Mouse (Mus musculus) limb, embryonic 12.5 days (tissue): Measurements from ENCODE around the gene Smarcd1. TPM values are rescaled to one million over a fixed set of nuclear protein-coding genes. Genes with fewer than 3 reads are reported as not detected.

Experiments used
- ATAC-seq: fragments of 200-750 bp; cut with Nextera tagmentation; 2 replicates; pipeline ENCODE4 v1.8.0; 2017; ENCODE audit warnings: low read depth, moderate TSS enrichment; ENCODE audit not compliant: insufficient number of reproducible peaks, insufficient read depth, low FRiP score, low TSS enrichment
- H3K27ac ChIP-seq: fragments of 300-500 bp; sonication (generic); 2 replicates; pipeline ENCODE4 v1.5.1; 2016; ENCODE audit warnings: mild to moderate bottlenecking, moderate library complexity
- H3K27me3 ChIP-seq: fragments of 300-500 bp; sonication (generic); 2 replicates; pipeline ENCODE4 v1.6.1; 2016; ENCODE audit warnings: mild to moderate bottlenecking, moderate library complexity
- H3K36me3 ChIP-seq: fragments of 300-500 bp; sonication (generic); 2 replicates; pipeline ENCODE4 v1.6.1; 2016; ENCODE audit warnings: mild to moderate bottlenecking, moderate library complexity
- H3K4me1 ChIP-seq: fragments of 300-500 bp; sonication (generic); replicated peaks from 2 replicates; pipeline ENCODE4 v1.6.1; 2016
- H3K4me2 ChIP-seq: fragments of 300-500 bp; sonication (generic); 2 replicates; pipeline ENCODE4 v1.6.1; 2016; ENCODE audit warnings: mild to moderate bottlenecking, moderate library complexity
- H3K4me3 ChIP-seq: fragments of 300-500 bp; sonication (generic); replicated peaks from 2 replicates; pipeline ENCODE4 v1.5.1; 2016; ENCODE audit warnings: mild to moderate bottlenecking
- H3K9ac ChIP-seq: fragments of 300-500 bp; sonication (generic); replicated peaks from 2 replicates; pipeline ENCODE4 v1.6.1; 2016; ENCODE audit warnings: mild to moderate bottlenecking, moderate library complexity
- H3K9me3 ChIP-seq: fragments of 300-500 bp; sonication (generic); 2 replicates; pipeline ENCODE4 v1.6.1; 2016; ENCODE audit warnings: mild to moderate bottlenecking, moderate library complexity
- WGBS: fragments of 180-500 bp; shearing (Covaris S2); methylation state at CpG from one replicate; pipeline ENCODE4 v1.1.7; 2016; 5-methylcytosine and 5-hydroxymethylcytosine counted together
- polyA plus RNA-seq: library from polyadenylated mRNA; unstranded; fragments of >200 nt; fragmentation: Nextera tagmentation; extraction: Ambion mirVana; gene quantifications from 2 replicates; pipeline ENCODE4 v1.2.1, GENCODE M21; 2016

Gene Smarcd1
- polyA plus RNA-seq: 71.3 and 74.9 TPM in 2 replicates

DNA sequence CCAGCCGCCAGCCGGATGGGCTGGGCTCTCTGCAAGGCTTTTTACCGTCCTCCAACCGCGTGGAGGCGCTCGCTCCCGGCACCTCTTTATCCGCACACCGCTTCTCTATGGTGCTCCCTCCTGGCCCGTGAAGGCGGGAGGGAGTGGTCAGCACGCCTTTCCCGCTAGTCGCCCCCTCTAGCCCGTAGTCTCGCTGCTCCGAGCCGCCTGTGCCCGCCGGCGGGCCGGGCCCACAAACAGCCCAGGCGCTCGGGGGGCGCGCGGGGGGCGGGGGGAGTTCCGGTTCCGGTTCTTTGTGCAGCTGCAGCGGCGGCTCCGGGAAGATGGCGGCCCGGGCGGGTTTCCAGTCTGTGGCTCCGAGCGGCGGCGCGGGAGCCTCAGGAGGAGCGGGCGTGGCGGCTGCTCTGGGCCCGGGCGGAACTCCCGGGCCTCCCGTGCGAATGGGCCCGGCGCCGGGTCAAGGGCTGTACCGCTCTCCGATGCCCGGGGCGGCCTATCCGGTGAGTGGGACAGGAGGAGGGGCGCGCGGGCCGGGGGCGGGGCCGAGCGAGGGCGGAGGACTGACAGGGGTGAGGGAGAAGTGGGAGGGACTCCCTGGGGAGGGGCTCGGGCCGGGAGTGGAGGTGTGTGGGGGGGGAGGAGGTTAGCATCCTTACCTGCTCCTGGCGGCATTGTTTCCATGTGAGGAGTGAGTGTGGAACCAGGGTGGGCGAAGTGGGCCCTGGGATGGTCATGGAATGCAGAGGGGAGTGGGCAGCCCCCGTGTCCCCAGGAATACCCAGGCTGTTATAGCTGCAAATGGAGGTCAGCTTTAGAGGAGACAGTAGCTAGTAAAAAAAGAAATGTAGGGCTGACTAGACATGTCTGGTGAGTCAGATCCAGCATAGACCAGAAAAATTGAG lies at the start of gene Smarcd1:
Gene Smarcd1 (plus strand): TSS at position 131 of the 902 bp plus-strand sequence.
- under 1% methylated on average over 70 of the region's 71 CpGs for WGBS
- Histone ChIP-seq H3K4me2 (peak within 1 kb of the TSS; percentile 83), H3K9ac (peak within 1 kb of the TSS; percentile 97), H3K27ac (peak within 1 kb of the TSS; percentile 97), H3K9me3 (no peaks in the 10 kb centered on the region), H3K27me3 (peaks cover 18% of the 10 kb centered on the region), H3K4me3 (peak within 1 kb of the TSS; percentile 75), H3K4me1 (peaks cover 27% of the 10 kb centered on the region), H3K36me3 (peaks cover 34% of the 10 kb centered on the region)
- ATAC-seq: peak; percentile 95

DNA sequence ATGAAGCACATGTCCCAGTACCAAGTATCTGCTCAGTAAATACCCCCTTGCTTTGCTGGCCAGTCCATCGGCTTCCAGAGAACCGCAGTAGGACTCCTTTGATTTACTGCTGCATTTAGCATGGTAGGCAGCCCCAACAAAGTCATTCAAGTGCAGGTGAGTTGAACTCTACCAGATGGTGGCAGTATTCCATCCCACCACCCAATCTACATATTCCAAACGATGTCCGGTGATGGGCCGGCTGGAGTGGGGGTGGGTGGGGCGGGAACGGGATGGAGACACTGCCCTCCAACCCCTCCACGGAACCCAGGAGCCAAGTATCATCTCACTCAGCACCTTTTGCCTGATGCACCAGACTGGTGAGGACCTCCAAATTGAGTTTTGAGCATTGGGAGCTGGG lies 48.6 kb upstream of the Smarcd1 start:
- H3K4me2 ChIP-seq: peak overlapping the region; percentile 51
- H3K4me1 ChIP-seq: peaks cover 35% of the 10 kb centered on the region
- H3K4me3 ChIP-seq: peak overlapping the region; percentile 29
- no peaks in the 10 kb centered on the region for H3K9me3 ChIP-seq
- no peaks in the 10 kb centered on the region for H3K36me3 ChIP-seq
- 2% methylated on average over 8 of the region's 8 CpGs for WGBS
- no peak for ATAC-seq
- H3K27me3 ChIP-seq: peaks cover 49% of the 10 kb centered on the region
- no peak overlapping the region for H3K27ac ChIP-seq
- 0 out of 2 replicates have a peak overlapping the region, but pooled peaks have one; percentile 45 for H3K9ac ChIP-seq

DNA sequence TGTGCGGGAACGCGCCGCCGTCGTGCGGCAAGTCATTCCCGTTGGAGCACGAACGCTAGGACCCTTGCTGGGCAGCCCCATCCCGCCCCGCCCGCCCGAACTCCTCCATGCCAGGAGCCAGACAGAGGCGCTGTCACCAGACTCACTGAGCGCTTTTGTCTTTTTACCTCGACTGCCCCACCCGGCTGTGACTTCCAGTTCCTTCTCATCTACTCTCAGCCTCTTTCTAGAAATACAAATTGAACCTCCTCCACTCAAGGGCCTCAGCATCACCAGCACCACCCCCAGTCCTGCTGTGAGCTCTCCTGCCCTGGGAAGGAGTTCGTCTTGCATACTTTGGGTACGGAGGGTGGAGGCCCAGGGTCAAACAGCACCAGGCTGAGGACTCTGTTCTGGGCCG lies 48.1 kb upstream of the Smarcd1 start:
- Histone ChIP-seq H3K4me2 (peak overlapping the region; percentile 51), H3K27ac (no peak overlapping the region), H3K4me3 (peak overlapping the region; percentile 29), H3K9ac (peak overlapping the region; percentile 45; the same call in 1 of the 2 replicates), H3K9me3 (no peaks in the 10 kb centered on the region), H3K36me3 (no peaks in the 10 kb centered on the region), H3K4me1 (peaks cover 30% of the 10 kb centered on the region), H3K27me3 (peaks cover 49% of the 10 kb centered on the region)
- ATAC-seq: no peak
- 2% methylated on average over 21 of the region's 21 CpGs for WGBS

- WGBS: 42% methylated on average over 9 of the region's 9 CpGs
- no peak overlapping the region for H3K9ac ChIP-seq
Measured at GRCm38 (mm10) chr15:99655956-99656355, 46.0 kb upstream of the Smarcd1 start.

DNA sequence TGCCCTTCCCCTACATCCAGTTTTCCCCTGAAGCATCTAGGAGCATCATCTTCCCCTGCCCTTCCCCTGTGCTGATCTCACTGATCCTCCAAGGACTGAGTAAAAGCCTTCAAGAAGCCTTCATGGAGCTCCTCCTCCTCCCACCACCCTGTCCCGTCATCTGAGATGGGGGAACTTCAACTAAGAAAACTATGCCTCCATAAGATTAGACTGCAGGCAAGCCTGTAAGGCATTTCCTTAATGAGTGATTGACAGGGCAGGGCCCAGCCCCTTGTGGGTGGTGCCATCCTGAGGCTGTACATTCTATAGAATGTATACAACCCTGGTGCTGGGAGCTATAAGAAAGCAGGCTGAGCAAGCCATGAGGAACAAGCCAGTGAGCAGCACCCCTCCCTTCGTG lies 43.5 kb upstream of the Smarcd1 start:
- H3K27ac ChIP-seq: no peak overlapping the region
- H3K27me3 ChIP-seq: peaks cover 41% of the 10 kb centered on the region
- H3K4me3 ChIP-seq: no peak overlapping the region
- H3K36me3 ChIP-seq: no peaks in the 10 kb centered on the region
- 50% methylated on average over 2 of the region's 2 CpGs for WGBS
- H3K4me2 ChIP-seq: no peak overlapping the region
- no peak overlapping the region for H3K9ac ChIP-seq
- peaks cover 14% of the 10 kb centered on the region for H3K4me1 ChIP-seq
- no peaks in the 10 kb centered on the region for H3K9me3 ChIP-seq
- no peak for ATAC-seq

More at GRCm38 (mm10) chr15:99655956-99656355, 46.0 kb upstream of the Smarcd1 start:
- H3K27me3 ChIP-seq: peaks cover 49% of the 10 kb centered on the region
- H3K27ac ChIP-seq: no peak overlapping the region
- no peaks in the 10 kb centered on the region for H3K36me3 ChIP-seq
- no peaks in the 10 kb centered on the region for H3K9me3 ChIP-seq
- no peak overlapping the region for H3K4me2 ChIP-seq
- no peak overlapping the region for H3K4me3 ChIP-seq
- ATAC-seq: no peak
- H3K4me1 ChIP-seq: peaks cover 10% of the 10 kb centered on the region

DNA sequence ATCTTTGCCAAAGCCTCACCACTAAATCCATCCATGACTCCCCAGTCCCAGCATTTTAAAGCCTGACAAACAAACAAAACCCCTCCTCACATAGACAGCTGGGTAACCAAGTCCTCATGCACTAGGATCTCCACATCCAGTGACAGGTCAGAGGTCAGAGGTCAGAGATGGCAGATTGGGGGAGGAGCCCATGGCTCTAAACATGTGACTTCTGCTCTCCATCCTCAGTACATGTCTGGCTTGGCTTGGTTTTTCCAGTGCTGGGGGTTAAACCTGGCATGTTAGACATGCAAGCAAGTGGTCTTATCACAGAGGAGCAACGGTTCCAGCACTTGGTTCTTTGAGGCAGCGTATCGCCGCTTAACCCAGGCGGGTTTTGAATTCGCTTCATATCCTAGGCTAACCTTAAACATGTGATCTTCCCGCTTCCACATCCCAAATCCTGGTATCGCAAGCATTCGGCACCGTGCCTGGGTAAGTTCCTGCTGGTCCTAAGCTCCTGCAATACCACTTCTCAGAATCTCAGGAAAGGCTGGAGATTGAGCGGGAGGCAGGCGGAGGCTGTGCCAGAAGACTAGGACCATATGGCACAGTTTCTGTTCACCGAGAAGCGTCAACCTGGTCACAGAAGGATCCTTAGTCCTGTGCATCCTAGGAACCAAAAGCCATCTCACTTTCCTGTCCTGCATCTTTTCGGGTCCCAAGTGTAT lies 40.7 kb upstream of the Smarcd1 start:
- Histone ChIP-seq H3K36me3 (no peaks in the 10 kb centered on the region), H3K27me3 (peaks cover 38% of the 10 kb centered on the region), H3K9ac (no peak overlapping the region), H3K9me3 (no peaks in the 10 kb centered on the region), H3K4me2 (no peak overlapping the region), H3K27ac (no peak overlapping the region), H3K4me3 (no peak overlapping the region), H3K4me1 (peaks cover 24% of the 10 kb centered on the region)
- ATAC-seq: no peak
- 92% methylated on average over 15 of the region's 15 CpGs for WGBS

DNA sequence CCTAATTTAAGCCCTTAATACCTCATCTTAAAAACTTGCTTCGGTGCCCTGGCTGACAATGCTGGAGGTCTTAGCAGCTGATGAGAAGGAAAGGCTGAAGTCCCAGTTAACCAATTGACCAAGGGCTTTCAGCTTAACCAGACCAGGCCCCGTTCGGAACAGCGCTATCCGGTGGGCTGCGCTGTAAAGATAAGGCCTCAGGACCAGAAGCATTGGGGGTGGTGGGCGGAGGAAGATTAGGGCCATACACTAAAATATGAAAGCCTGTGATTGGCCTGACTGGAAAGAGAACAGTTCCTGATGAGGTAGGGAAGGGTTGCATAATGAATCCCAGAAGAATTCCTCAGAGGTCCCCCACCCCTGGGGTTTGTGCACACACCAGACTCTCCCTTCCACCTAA lies 39.6 kb upstream of the Smarcd1 start:
- H3K36me3 ChIP-seq: no peaks in the 10 kb centered on the region
- no peak overlapping the region for H3K4me3 ChIP-seq
- 28% methylated on average over 7 of the region's 7 CpGs for WGBS
- H3K9me3 ChIP-seq: no peaks in the 10 kb centered on the region
- peaks cover 40% of the 10 kb centered on the region for H3K27me3 ChIP-seq
- H3K4me2 ChIP-seq: no peak overlapping the region
- peaks cover 24% of the 10 kb centered on the region for H3K4me1 ChIP-seq
- H3K9ac ChIP-seq: no peak overlapping the region
- no peak overlapping the region for H3K27ac ChIP-seq
- no peak for ATAC-seq

DNA sequence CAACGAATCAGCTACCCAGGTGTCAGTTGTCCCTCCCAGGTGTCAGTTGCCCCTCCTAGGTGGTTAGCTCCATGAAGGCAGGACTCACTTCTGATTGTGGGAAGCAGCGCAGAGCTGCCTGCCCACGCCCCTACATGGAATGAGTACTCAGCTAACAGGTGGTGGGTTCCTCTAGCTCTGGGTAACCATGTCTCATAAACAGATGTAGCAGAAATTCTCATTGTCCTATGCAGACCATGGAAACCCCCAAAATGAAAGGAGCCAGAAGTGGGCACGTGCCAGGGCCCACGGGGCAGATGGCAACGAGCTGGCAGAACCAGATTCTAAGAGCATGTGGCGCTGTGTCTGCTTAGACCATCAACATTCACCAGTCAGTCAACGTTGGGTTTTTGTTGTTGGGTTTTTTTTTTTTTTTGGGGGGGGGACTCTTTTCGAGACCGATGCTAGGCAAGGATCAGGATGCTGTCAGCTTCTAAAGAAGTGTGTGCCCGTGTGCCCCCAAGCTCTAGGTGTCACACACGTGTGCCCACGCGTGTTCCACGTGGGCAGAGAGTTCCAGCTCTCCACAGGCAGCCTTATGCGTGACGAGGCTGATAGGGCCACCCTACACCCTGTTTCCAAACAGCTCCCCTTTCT lies 37.8 kb upstream of the Smarcd1 start:
- no peak overlapping the region for H3K27ac ChIP-seq
- H3K27me3 ChIP-seq: peaks cover 49% of the 10 kb centered on the region

GRCm38 (mm10) chr15:99664600-99665451 lies 37.1 kb upstream of the Smarcd1 start:
- Histone ChIP-seq H3K9ac (peak overlapping the region; percentile 45), H3K36me3 (no peaks in the 10 kb centered on the region), H3K9me3 (no peaks in the 10 kb centered on the region), H3K4me3 (peak overlapping the region; percentile 47), H3K4me1 (peaks cover 27% of the 10 kb centered on the region), H3K27me3 (peaks cover 56% of the 10 kb centered on the region), H3K27ac (no peak overlapping the region), H3K4me2 (peak overlapping the region; percentile 91)
- 0 out of 2 replicates have a peak, but pooled peaks have one; percentile 5 for ATAC-seq
- under 1% methylated on average over 51 of the region's 52 CpGs for WGBS

More for the DNA sequence above, 37.8 kb upstream of the Smarcd1 start:
- Histone ChIP-seq H3K4me2 (peak overlapping the region; percentile 91), H3K4me1 (peaks cover 27% of the 10 kb centered on the region), H3K9me3 (no peaks in the 10 kb centered on the region), H3K9ac (peak overlapping the region; percentile 45), H3K4me3 (peak overlapping the region; percentile 47), H3K36me3 (no peaks in the 10 kb centered on the region)
- 2% methylated on average over 17 of the region's 17 CpGs for WGBS
- ATAC-seq: no peak

- H3K36me3 ChIP-seq: no peaks in the 10 kb centered on the region
- H3K4me3 ChIP-seq: no peak overlapping the region
- H3K27me3 ChIP-seq: peaks cover 82% of the 10 kb centered on the region
- H3K4me1 ChIP-seq: peaks cover 35% of the 10 kb centered on the region
- no peak overlapping the region for H3K4me2 ChIP-seq
- WGBS: 95% methylated on average over 2 of the region's 2 CpGs
- H3K9me3 ChIP-seq: no peaks in the 10 kb centered on the region
- no peak overlapping the region for H3K9ac ChIP-seq
- H3K27ac ChIP-seq: no peak overlapping the region
- ATAC-seq: no peak
Measured at GRCm38 (mm10) chr15:99667544-99667943, 34.4 kb upstream of the Smarcd1 start.
